Mouse (Mus musculus): ENCODE measurements at regions not wholly inside any gene's neighbourhood (a gene's known extent, or its start where the extent isn't known, plus 50 kb on each side); places are given as distances from the start of the nearest gene placed in this dataset.
A peak's percentile ranks its signal among the peaks of the same experiment; 100 is the strongest.

GRCm38 (mm10) chr6:100446804-100447203 lies 159.5 kb upstream of the Rybp start:
- DNase-seq, result no peak
- TF ChIP-seq CTCF (IDR thresholded peaks at IDR 0.05; ENCODE audit: low read depth) (no peak), EP300 (IDR thresholded peaks at IDR 0.05; ENCODE audit: low read depth) (no peak)
- Histone ChIP-seq H3K27ac (ENCODE audit: low read depth) (no peak overlapping the region), H3K9me3 (ENCODE audit: low read length) (no peaks in the 10 kb centered on the region), H3K4me3 (ENCODE audit: low read depth, low read length) (no peak overlapping the region), H3K36me3 (replicated peaks; ENCODE audit: insufficient read depth, low read length) (no peaks in the 10 kb centered on the region), H3K9ac (replicated peaks) (no peak overlapping the region), H3K4me2 (ENCODE audit: low read depth, low read length) (no peak overlapping the region), H3K27me3 (ENCODE audit: insufficient read depth, low read length) (no peaks in the 10 kb centered on the region), H3K4me1 (ENCODE audit: insufficient read depth) (peaks cover 5% of the 10 kb centered on the region; the same call in 1 of the 2 replicates)
- 23% methylated on average over 4 of the region's 4 CpGs for WGBS (ENCODE audit: insufficient replicate concordance)
- ATAC-seq, result no peak

- no peak overlapping the region for H3K9ac ChIP-seq (replicated peaks)
- H3K4me3 ChIP-seq (ENCODE audit: low read depth, low read length), result no peak overlapping the region
- no peak overlapping the region for H3K27ac ChIP-seq (ENCODE audit: low read depth)
- no peaks in the 10 kb centered on the region for H3K36me3 ChIP-seq (replicated peaks; ENCODE audit: insufficient read depth, low read length)
- H3K4me1 ChIP-seq (ENCODE audit: insufficient read depth), result peaks cover 5% of the 10 kb centered on the region
- no peak for DNase-seq
- no peak for ATAC-seq
- no peaks in the 10 kb centered on the region for H3K9me3 ChIP-seq (ENCODE audit: low read length)
- TF ChIP-seq EP300 (IDR thresholded peaks at IDR 0.05; ENCODE audit: low read depth), result no peak
- TF ChIP-seq CTCF (IDR thresholded peaks at IDR 0.05; ENCODE audit: low read depth), result no peak
- 9% methylated on average over 8 of the region's 8 CpGs for WGBS (ENCODE audit: insufficient replicate concordance)
- peak overlapping the region; percentile 54 for H3K4me2 ChIP-seq (ENCODE audit: low read depth, low read length)
- no peaks in the 10 kb centered on the region for H3K27me3 ChIP-seq (ENCODE audit: insufficient read depth, low read length)
Measured at GRCm38 (mm10) chr6:100439071-100439737, 151.9 kb upstream of the Rybp start.

GRCm38 (mm10) chr6:100438511-100438991 lies 151.3 kb upstream of the Rybp start:
- Histone ChIP-seq H3K9me3 (ENCODE audit: low read length) (no peaks in the 10 kb centered on the region), H3K4me2 (ENCODE audit: low read depth, low read length) (peak overlapping the region; percentile 54), H3K4me3 (ENCODE audit: low read depth, low read length) (no peak overlapping the region), H3K27me3 (ENCODE audit: insufficient read depth, low read length) (no peaks in the 10 kb centered on the region), H3K4me1 (ENCODE audit: insufficient read depth) (peaks cover 5% of the 10 kb centered on the region), H3K36me3 (replicated peaks; ENCODE audit: insufficient read depth, low read length) (no peaks in the 10 kb centered on the region), H3K9ac (replicated peaks) (no peak overlapping the region), H3K27ac (ENCODE audit: low read depth) (no peak overlapping the region)
- DNase-seq, result peak; percentile 59
- TF ChIP-seq CTCF (IDR thresholded peaks at IDR 0.05; ENCODE audit: low read depth), result 0 out of 2 replicates have a peak, but pooled peaks have one; percentile 7
- no peak for TF ChIP-seq EP300 (IDR thresholded peaks at IDR 0.05; ENCODE audit: low read depth)
- peak; percentile 67 for ATAC-seq
- WGBS (ENCODE audit: insufficient replicate concordance), result 1% methylated on average over 12 of the region's 13 CpGs

GRCm38 (mm10) chr6:100437980-100438379 lies 150.7 kb upstream of the Rybp start:
- 40% methylated on average over 5 of the region's 5 CpGs for WGBS (ENCODE audit: insufficient replicate concordance)
- no peak overlapping the region for H3K9ac ChIP-seq (replicated peaks)
- DNase-seq, result no peak
- H3K27me3 ChIP-seq (ENCODE audit: insufficient read depth, low read length), result no peaks in the 10 kb centered on the region
- no peaks in the 10 kb centered on the region for H3K36me3 ChIP-seq (replicated peaks; ENCODE audit: insufficient read depth, low read length)
- no peak overlapping the region for H3K4me3 ChIP-seq (ENCODE audit: low read depth, low read length)
- H3K4me2 ChIP-seq (ENCODE audit: low read depth, low read length), result peak overlapping the region; percentile 54
- no peak overlapping the region for H3K27ac ChIP-seq (ENCODE audit: low read depth)
- H3K4me1 ChIP-seq (ENCODE audit: insufficient read depth), result peaks cover 5% of the 10 kb centered on the region
- no peak for ATAC-seq
- TF ChIP-seq CTCF (IDR thresholded peaks at IDR 0.05; ENCODE audit: low read depth), result no peak
- no peak for TF ChIP-seq EP300 (IDR thresholded peaks at IDR 0.05; ENCODE audit: low read depth)
- no peaks in the 10 kb centered on the region for H3K9me3 ChIP-seq (ENCODE audit: low read length)

GRCm38 (mm10) chr6:100436507-100436906 lies 149.2 kb upstream of the Rybp start:
- no peak for TF ChIP-seq EP300 (IDR thresholded peaks at IDR 0.05; ENCODE audit: low read depth)
- no peak for TF ChIP-seq CTCF (IDR thresholded peaks at IDR 0.05; ENCODE audit: low read depth)

GRCm38 (mm10) chr6:100435222-100435621 lies 147.9 kb upstream of the Rybp start:
- no peak overlapping the region for H3K27ac ChIP-seq (ENCODE audit: low read depth)
- H3K36me3 ChIP-seq (replicated peaks; ENCODE audit: insufficient read depth, low read length), result no peaks in the 10 kb centered on the region
- no peak for TF ChIP-seq CTCF (IDR thresholded peaks at IDR 0.05; ENCODE audit: low read depth)
- TF ChIP-seq EP300 (IDR thresholded peaks at IDR 0.05; ENCODE audit: low read depth), result no peak
- H3K9me3 ChIP-seq (ENCODE audit: low read length), result no peaks in the 10 kb centered on the region
- no peak overlapping the region for H3K9ac ChIP-seq (replicated peaks)
- no peak overlapping the region for H3K4me3 ChIP-seq (ENCODE audit: low read depth, low read length)
- no peak overlapping the region for H3K4me2 ChIP-seq (ENCODE audit: low read depth, low read length)
- H3K27me3 ChIP-seq (ENCODE audit: insufficient read depth, low read length), result no peaks in the 10 kb centered on the region
- WGBS (ENCODE audit: insufficient replicate concordance), result 47% methylated on average over 5 of the region's 5 CpGs
- peaks cover 20% of the 10 kb centered on the region for H3K4me1 ChIP-seq (ENCODE audit: insufficient read depth)
- DNase-seq, result no peak
- ATAC-seq, result no peak

More at GRCm38 (mm10) chr6:100436507-100436906, 149.2 kb upstream of the Rybp start:
- no peak overlapping the region for H3K27ac ChIP-seq (ENCODE audit: low read depth)
- H3K27me3 ChIP-seq (ENCODE audit: insufficient read depth, low read length), result no peaks in the 10 kb centered on the region
- ATAC-seq (no peak), DNase-seq (no peak)
- 74% methylated on average over 2 of the region's 2 CpGs for WGBS (ENCODE audit: insufficient replicate concordance)
- H3K4me2 ChIP-seq (ENCODE audit: low read depth, low read length), result no peak overlapping the region
- no peaks in the 10 kb centered on the region for H3K36me3 ChIP-seq (replicated peaks; ENCODE audit: insufficient read depth, low read length)
- H3K9me3 ChIP-seq (ENCODE audit: low read length), result no peaks in the 10 kb centered on the region
- no peak overlapping the region for H3K4me3 ChIP-seq (ENCODE audit: low read depth, low read length)
- no peak overlapping the region for H3K9ac ChIP-seq (replicated peaks)
- H3K4me1 ChIP-seq (ENCODE audit: insufficient read depth), result peaks cover 13% of the 10 kb centered on the region

Data from liver, postnatal 0 days (tissue).